Mouse (Mus musculus) CH12.LX (cell line): ENCODE measurements around the gene Zmat5. TPM values are rescaled to one million over a fixed set of nuclear protein-coding genes. Genes with fewer than 3 reads are reported as not detected.

Source experiments
- DNase-seq: peaks from one replicate; pipeline ENCODE4 v3.0.0-alpha.2; 2013; ENCODE audit errors: extremely low read depth
- H3K27ac ChIP-seq: 2 replicates; pipeline ENCODE4 v1.5.1; 2012; ENCODE audit warnings: low read depth, mild to moderate bottlenecking, control low read depth, moderate library complexity; ENCODE audit not compliant: insufficient read depth
- H3K27me3 ChIP-seq: replicated peaks from 2 replicates; pipeline ENCODE3; 2012; ENCODE audit warnings: inconsistent platforms
- H3K36me3 ChIP-seq, 2 experiments: replicated peaks in 1 of 2; 2 replicates each; pipeline versions ENCODE3 to v1.6.1; 2012; ENCODE audit warnings: inconsistent platforms in 1 of 2, low read length in 1 of 2, mild to moderate bottlenecking in 1 of 2, mixed read lengths in 1 of 2, moderate library complexity in 1 of 2; ENCODE audit not compliant: control insufficient read depth in 1 of 2, insufficient read depth in 1 of 2
- H3K4me1 ChIP-seq, 2 experiments: 2 replicates each; pipeline ENCODE4 v1.6.1; 2012; ENCODE audit warnings: inconsistent platforms in 1 of 2, moderate library complexity in 1 of 2; ENCODE audit not compliant: insufficient read depth in 2 of 2, control insufficient read depth in 1 of 2
- H3K4me2 ChIP-seq: 2 replicates; pipeline ENCODE4 v1.6.1; 2012; ENCODE audit warnings: low read depth, mild to moderate bottlenecking, control low read depth; ENCODE audit not compliant: poor library complexity, insufficient read depth, severe bottlenecking
- H3K4me3 ChIP-seq, 3 experiments: fragments of 150-350 bp in 1 of 3; sonication (generic) in 1 of 3; replicated peaks in 1 of 3; 2 replicates each; pipeline versions ENCODE3 to v1.5.1; 2011 to 2012; ENCODE audit warnings: low read depth in 2 of 3, low read length in 2 of 3, mild to moderate bottlenecking in 2 of 3, moderate library complexity in 2 of 3, control low read depth in 1 of 3, improper control_type of control experiment in 1 of 3, inconsistent platforms in 1 of 3, mixed read lengths in 1 of 3; ENCODE audit not compliant: poor library complexity in 1 of 3
- H3K79me2 ChIP-seq: replicated peaks from 2 replicates; pipeline ENCODE4 v1.6.1; 2012; ENCODE audit warnings: mild to moderate bottlenecking, moderate library complexity; ENCODE audit not compliant: control insufficient read depth, poor library complexity, insufficient read depth, severe bottlenecking; ENCODE audit errors: extremely low read depth
- H3K9ac ChIP-seq: 2 replicates; pipeline ENCODE4 v1.6.1; 2012; ENCODE audit warnings: low read depth, mild to moderate bottlenecking, control low read depth, moderate library complexity; ENCODE audit not compliant: insufficient read depth
- H3K9me3 ChIP-seq: replicated peaks from 2 replicates; pipeline ENCODE3; 2012; ENCODE audit warnings: low read length, inconsistent platforms, mixed read lengths
- BHLHE40 ChIP-seq: IDR thresholded peaks from 2 replicates; pipeline ENCODE4 v1.6.1; 2011; ENCODE audit warnings: mild to moderate bottlenecking, low read depth, low read length, improper control_type of control experiment
- CHD1 ChIP-seq: IDR thresholded peaks from 2 replicates; pipeline ENCODE4 v1.6.1; 2012; ENCODE audit warnings: low read depth, low read length, improper control_type of control experiment, inconsistent platforms
- CHD2 ChIP-seq: IDR thresholded peaks from 2 replicates; pipeline ENCODE4 v1.6.1; 2011; ENCODE audit warnings: low read length, improper control_type of control experiment
- E2F4 ChIP-seq: IDR thresholded peaks from 2 replicates; pipeline ENCODE4 v1.6.1; 2011; ENCODE audit warnings: low read depth, low read length, improper control_type of control experiment; ENCODE audit not compliant: insufficient replicate concordance
- ELF1 ChIP-seq: IDR thresholded peaks from 2 replicates; pipeline ENCODE4 v1.6.1; 2014; ENCODE audit warnings: low read depth, mild to moderate bottlenecking, inconsistent platforms, low read length, improper control_type of control experiment
- GABPA ChIP-seq: IDR thresholded peaks from 2 replicates; pipeline ENCODE4 v1.6.1; 2012; ENCODE audit warnings: low read depth, low read length, improper control_type of control experiment, inconsistent platforms; ENCODE audit not compliant: insufficient replicate concordance
- HCFC1 ChIP-seq: IDR thresholded peaks from 2 replicates; pipeline ENCODE4 v1.6.1; 2012; ENCODE audit warnings: low read depth, mild to moderate bottlenecking, inconsistent platforms, low read length, improper control_type of control experiment
- JUND ChIP-seq: conservative IDR thresholded peaks from 2 replicates; pipeline ENCODE4 v1.6.1; 2011; ENCODE audit warnings: low read depth, low read length, improper control_type of control experiment
- MAFK ChIP-seq: IDR thresholded peaks from 2 replicates; pipeline ENCODE4 v1.6.1; 2011; ENCODE audit warnings: low read length, improper control_type of control experiment; ENCODE audit not compliant: insufficient replicate concordance
- MAX ChIP-seq: IDR thresholded peaks from 2 replicates; pipeline ENCODE4 v1.6.1; 2011; ENCODE audit warnings: low read length, improper control_type of control experiment
- MEF2A ChIP-seq: IDR thresholded peaks from 2 replicates; pipeline ENCODE4 v1.6.1; 2014; ENCODE audit warnings: low read depth, mild to moderate bottlenecking, inconsistent platforms, low read length, improper control_type of control experiment, borderline replicate concordance
- MXI1 ChIP-seq: IDR thresholded peaks from 2 replicates; pipeline ENCODE4 v1.6.1; 2011; ENCODE audit warnings: mild to moderate bottlenecking, low read depth, low read length, improper control_type of control experiment
- NELFE ChIP-seq: IDR thresholded peaks from 2 replicates; pipeline ENCODE4 v1.6.1; 2011; ENCODE audit warnings: low read depth, low read length, improper control_type of control experiment
- PAX5 ChIP-seq: IDR thresholded peaks from 2 replicates; pipeline ENCODE4 v1.6.1; 2012; ENCODE audit warnings: low read length, inconsistent platforms, mixed read lengths
- POLR2AphosphoS2 ChIP-seq: IDR thresholded peaks from 2 replicates; pipeline ENCODE4 v1.6.1; 2011; ENCODE audit warnings: low read depth, low read length, improper control_type of control experiment
- RCOR1 ChIP-seq: conservative IDR thresholded peaks from 2 replicates; pipeline ENCODE4 v1.6.1; 2012; ENCODE audit warnings: low read depth, mild to moderate bottlenecking, inconsistent platforms, low read length, improper control_type of control experiment
- SIN3A ChIP-seq: IDR thresholded peaks from 2 replicates; pipeline ENCODE4 v1.6.1; 2012; ENCODE audit warnings: low read length, improper control_type of control experiment, inconsistent platforms
- TBP ChIP-seq: conservative IDR thresholded peaks from 2 replicates; pipeline ENCODE4 v1.6.1; 2011; ENCODE audit warnings: low read depth, low read length, improper control_type of control experiment
- TCF12 ChIP-seq: IDR thresholded peaks from 2 replicates; pipeline ENCODE4 v1.6.1; 2014; ENCODE audit warnings: low read depth, mild to moderate bottlenecking, inconsistent platforms, low read length, improper control_type of control experiment
- UBTF ChIP-seq: IDR thresholded peaks from 2 replicates; pipeline ENCODE4 v1.6.1; 2012; ENCODE audit warnings: low read depth, mild to moderate bottlenecking, inconsistent platforms, low read length, improper control_type of control experiment, moderate library complexity
- USF1 ChIP-seq: IDR thresholded peaks from 2 replicates; pipeline ENCODE4 v1.6.1; 2014; ENCODE audit warnings: low read depth, mild to moderate bottlenecking, inconsistent platforms, low read length, improper control_type of control experiment
- USF2 ChIP-seq: conservative IDR thresholded peaks from 2 replicates; pipeline ENCODE4 v1.6.1; 2011; ENCODE audit warnings: low read depth, low read length, improper control_type of control experiment
- ZC3H11A ChIP-seq: IDR thresholded peaks from 2 replicates; pipeline ENCODE4 v1.6.1; 2012; ENCODE audit warnings: low read depth, mild to moderate bottlenecking, inconsistent platforms, low read length, improper control_type of control experiment
- ZKSCAN1 ChIP-seq: IDR thresholded peaks from 2 replicates; pipeline ENCODE4 v1.6.1; 2012; ENCODE audit warnings: low read depth, inconsistent platforms, low read length, improper control_type of control experiment, borderline replicate concordance
- dilution Hi-C: fragments of 300-500 bp; cut with MboI; formaldehyde crosslinking; loops from 2 replicates; pipeline ENCODE4 v1.14.3; 2020; ENCODE audit warnings: low sequenced_read_pairs; ENCODE audit not compliant: extremely low pct_unique_long_range_greater_than_20kb, extremely low pct_ligation_motif_present
- in situ Hi-C: fragments of 300-500 bp; cut with MboI; formaldehyde crosslinking; loops from 3 replicates; pipeline ENCODE4 v1.14.3; 2019; ENCODE audit warnings: low sequenced_read_pairs, low pct_ligation_motif_present, low pct_unique_long_range_greater_than_20kb, mixed read lengths
- polyA plus RNA-seq: library from polyadenylated mRNA; unstranded; fragments of >175 nt; gene quantifications from 2 replicates; pipeline ENCODE4 v1.2.1, GENCODE M21; 2012; ENCODE audit warnings: low read depth; ENCODE audit not compliant: insufficient read length
- total RNA-seq, 2 experiments: library from RNA; depleted of rRNA; stranded (reverse); fragments of 300-350 nt in 1 of 2; fragments of >200 nt in 1 of 2; gene quantifications; 2 replicates each; pipeline ENCODE4 v1.2.3; 2012 to 2014

Gene Zmat5
- total and polyA plus RNA-seq, 3 experiments: 35.9 to 75.2 (median 51.4) TPM

DNA sequence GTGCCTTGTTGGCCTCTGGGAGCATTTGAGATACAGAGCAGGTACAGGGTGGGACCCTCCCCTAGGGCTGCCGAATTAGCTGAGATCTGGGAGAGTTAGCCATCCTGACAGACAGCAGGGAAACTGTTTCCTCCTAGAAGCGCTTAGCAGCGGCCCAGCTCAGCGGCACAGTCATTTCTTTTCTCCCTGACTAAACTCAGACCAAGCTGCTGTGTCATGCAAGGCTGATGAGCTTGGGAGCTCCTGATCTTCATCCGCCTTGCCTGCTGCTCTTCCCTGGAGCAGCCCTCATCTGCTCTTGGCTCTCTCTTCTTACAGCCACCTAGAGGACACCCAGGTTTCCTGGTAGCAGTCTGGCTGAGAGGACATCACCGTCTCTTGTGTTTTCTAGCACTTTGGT is 20.3 kb upstream of the Zmat5 start:
- Histone ChIP-seq H3K9ac (no peak overlapping the region), H3K4me1 (peaks cover 0 to 28% of the 10 kb centered on the region in 2 experiments; a peak in 2 of 4 replicates), H3K27me3 (no peaks in the 10 kb centered on the region), H3K36me3 (peaks cover 34 to 63% of the 10 kb centered on the region in 2 experiments), H3K4me2 (no peak overlapping the region), H3K27ac (no peak overlapping the region), H3K9me3 (no peaks in the 10 kb centered on the region), H3K4me3 (no peak overlapping the region), H3K79me2 (no peaks in the 10 kb centered on the region)
- TF ChIP-seq ZKSCAN1 (no peak), TCF12 (no peak), NELFE (no peak), GABPA (no peak), MAFK (no peak), RCOR1 (no peak), MXI1 (no peak), HCFC1 (no peak), USF2 (no peak), ZC3H11A (no peak), USF1 (no peak), TBP (no peak), BHLHE40 (no peak), E2F4 (no peak), PAX5 (no peak), MAX (no peak), SIN3A (no peak), ELF1 (no peak)
- no peak for DNase-seq
- dilution Hi-C loops: no loop called here
- in situ Hi-C loops: no loop called here

DNA sequence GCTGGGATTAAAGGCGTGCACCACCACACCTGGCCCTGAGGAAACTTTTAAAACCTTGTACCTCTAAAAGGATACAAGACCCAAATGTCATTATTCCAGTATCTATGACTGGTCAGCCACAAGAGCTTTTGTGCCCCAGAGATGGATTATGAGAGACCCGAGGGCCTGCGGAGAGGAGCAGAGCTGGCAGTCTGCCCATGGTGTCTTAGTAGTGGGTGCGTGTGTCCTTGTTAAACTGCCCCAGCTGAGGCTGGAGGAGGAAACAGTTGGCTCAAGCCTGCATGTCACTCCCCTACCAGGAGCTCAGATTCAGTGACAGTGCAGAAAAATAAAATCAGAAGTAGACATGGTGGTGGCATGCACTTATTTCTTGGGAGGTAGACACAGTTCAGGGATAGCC is 19.4 kb upstream of the Zmat5 start:
- Histone ChIP-seq H3K27me3 (no peaks in the 10 kb centered on the region), H3K36me3 (peaks cover 25 to 54% of the 10 kb centered on the region in 2 experiments), H3K9me3 (no peaks in the 10 kb centered on the region), H3K79me2 (no peaks in the 10 kb centered on the region), H3K9ac (no peak overlapping the region), H3K27ac (no peak overlapping the region), H3K4me2 (no peak overlapping the region)
- no peak for DNase-seq
- in situ Hi-C loops (no loop called here), dilution Hi-C loops (no loop called here)
- TF ChIP-seq POLR2AphosphoS2 (no peak), NELFE (no peak), CHD2 (no peak), MAFK (no peak), UBTF (no peak), HCFC1 (no peak), CHD1 (no peak), USF2 (no peak), MAX (no peak), MXI1 (no peak), JUND (no peak), MEF2A (no peak)
- TF ChIP-seq, all 38 proteins: peak for 0
- H3K4me3 ChIP-seq: no peak overlapping the region
- H3K4me1 ChIP-seq: peaks cover 0 to 32% of the 10 kb centered on the region in 2 experiments; a peak in 2 of 4 replicates
